Mouse (Mus musculus) urinary bladder, postnatal 10 days (tissue): ENCODE results near the gene Dennd1a.
A peak's percentile ranks its signal among the peaks of the same experiment; 100 is the strongest.

ENCODE experiments used
- DNase-seq: peaks from one replicate; pipeline ENCODE4 v3.0.0; 2022; ENCODE audit warnings: low spot score

Dennd1a gene

GRCm38 (mm10) chr2:38286733-38287551, at the start of gene Dennd1a:
Gene Dennd1a, minus strand, starts transcription at chr2:38287390.
- DNase-seq = peak; percentile 32

- DNase-seq = no peak
Observed at GRCm38 (mm10) chr2:38336606-38337005, 49.4 kb upstream of the Dennd1a start.

GRCm38 (mm10) chr2:38333586-38334119, 46.5 kb upstream of the Dennd1a start:
- DNase-seq = no peak

- DNase-seq = no peak
Observed at GRCm38 (mm10) chr2:38326671-38327070, 39.5 kb upstream of the Dennd1a start.

- DNase-seq = no peak
Observed at GRCm38 (mm10) chr2:38323380-38323779, 36.2 kb upstream of the Dennd1a start.

GRCm38 (mm10) chr2:38320911-38321310, 33.7 kb upstream of the Dennd1a start:
- DNase-seq = no peak

- DNase-seq = no peak
Observed at GRCm38 (mm10) chr2:38319086-38319485, 31.9 kb upstream of the Dennd1a start.

GRCm38 (mm10) chr2:38313399-38313798, 26.2 kb upstream of the Dennd1a start:
- DNase-seq = no peak

GRCm38 (mm10) chr2:38312921-38313320, 25.7 kb upstream of the Dennd1a start:
- DNase-seq = no peak

- no peak for DNase-seq
Observed at GRCm38 (mm10) chr2:38305152-38305551, 18.0 kb upstream of the Dennd1a start.

- no peak for DNase-seq
Observed at GRCm38 (mm10) chr2:38300941-38301340, 13.8 kb upstream of the Dennd1a start.

GRCm38 (mm10) chr2:38295939-38296338, 8.7 kb upstream of the Dennd1a start:
- DNase-seq = no peak

- DNase-seq = no peak
Observed at GRCm38 (mm10) chr2:38291526-38291925, 4.3 kb upstream of the Dennd1a start.

- DNase-seq = no peak
Observed at GRCm38 (mm10) chr2:38288226-38288625, 1.0 kb upstream of the Dennd1a start.

- DNase-seq = no peak
Observed at GRCm38 (mm10) chr2:38286433-38286732, 807 bp downstream of the Dennd1a start.

GRCm38 (mm10) chr2:38285781-38286432, 1.3 kb downstream of the Dennd1a start:
- no peak for DNase-seq

GRCm38 (mm10) chr2:38283961-38284360, 3.2 kb downstream of the Dennd1a start:
- no peak for DNase-seq

GRCm38 (mm10) chr2:38280376-38280775, 6.8 kb downstream of the Dennd1a start:
- no peak for DNase-seq

GRCm38 (mm10) chr2:38274973-38275372, 12.2 kb downstream of the Dennd1a start:
- no peak for DNase-seq

GRCm38 (mm10) chr2:38263653-38264052, 23.5 kb downstream of the Dennd1a start:
- no peak for DNase-seq

- DNase-seq = no peak
Observed at GRCm38 (mm10) chr2:38259052-38259451, 28.1 kb downstream of the Dennd1a start.

GRCm38 (mm10) chr2:38237616-38238015, 49.6 kb downstream of the Dennd1a start:
- no peak for DNase-seq

GRCm38 (mm10) chr2:38235593-38235992, 51.6 kb downstream of the Dennd1a start:
- DNase-seq = no peak
